Mouse (Mus musculus) left cerebral cortex, adult 8-10 months (tissue): ENCODE results near the gene Slc7a1. TPM values are rescaled to one million over a fixed set of nuclear protein-coding genes. Genes with fewer than 3 reads are reported as not detected.
A peak's percentile ranks its signal among the peaks of the same experiment; 100 is the strongest.

Source experiments
- DNase-seq, 2 experiments: peaks; one replicate each; pipeline ENCODE4 v3.0.0; 2022; ENCODE audit warnings: low spot score in 2 of 2
- total RNA-seq, 4 experiments: library from RNA; stranded (reverse); gene quantifications; 2 replicates each; pipeline ENCODE4 v1.2.4; 2022

Slc7a1 gene
- total RNA-seq = 10 to 100 TPM; 23.7 to 27.8 (median 27.4) TPM

DNA sequence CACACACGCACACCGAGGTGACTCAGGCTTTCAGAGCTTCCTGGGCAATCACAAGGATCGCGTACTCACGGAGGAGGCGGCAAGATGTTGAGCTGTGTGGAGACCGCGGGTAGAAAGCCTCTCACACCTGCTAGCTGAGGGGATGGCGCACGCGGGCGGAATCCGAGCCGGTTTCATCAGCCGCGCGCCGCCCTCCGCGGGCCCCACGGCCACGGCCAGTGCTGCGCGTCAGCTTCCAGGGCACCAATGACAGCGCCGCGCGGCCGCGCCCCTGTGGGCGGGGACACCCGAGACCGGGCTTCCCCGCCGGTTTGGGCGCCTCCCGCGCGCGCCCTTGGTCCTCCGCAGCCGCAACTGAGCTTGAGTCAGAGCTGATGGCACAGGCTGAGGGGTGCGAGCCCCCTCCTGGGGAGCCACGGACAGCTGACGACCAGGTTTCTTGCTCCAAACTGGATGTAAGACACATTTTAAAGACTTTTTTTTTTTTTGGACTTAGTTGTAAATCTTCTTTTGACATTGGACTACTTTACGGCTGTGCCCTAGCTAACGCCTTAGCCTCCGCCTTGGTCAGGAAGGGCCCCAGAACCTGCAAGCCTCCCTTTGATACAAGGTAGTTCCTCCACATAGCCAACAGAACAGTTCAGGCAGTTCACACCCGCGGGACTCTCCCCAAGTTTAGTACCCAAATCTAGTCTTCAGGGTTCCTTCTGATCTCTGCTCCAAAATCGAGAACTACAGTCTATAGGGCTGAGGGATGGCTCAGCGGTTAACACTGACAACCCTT is at the start of gene Slc7a1:
Gene Slc7a1 (minus strand): TSS at position 245 of the 784 bp plus-strand sequence.
- peak; percentile 74 to 90 for DNase-seq

DNA sequence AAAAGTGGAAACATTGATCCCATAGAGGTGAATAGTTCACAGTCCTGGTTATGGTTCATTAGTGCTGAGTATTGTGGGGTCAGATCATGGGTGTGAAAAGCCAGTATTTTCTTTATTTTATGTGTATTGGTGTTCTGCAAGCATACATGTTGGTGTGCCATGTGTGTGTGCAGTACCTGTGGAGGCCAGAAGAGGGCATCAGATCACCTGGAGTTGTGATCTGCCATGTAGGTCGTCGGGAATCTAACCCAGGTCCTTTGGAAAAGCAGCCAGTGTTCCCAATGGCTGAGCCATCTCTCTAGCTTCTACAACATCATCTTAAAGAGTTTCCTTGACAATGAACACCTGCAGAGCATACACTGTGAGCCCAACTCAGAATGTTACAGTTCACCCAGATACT is 45.3 kb upstream of the Slc7a1 start:
- DNase-seq = no peak

DNA sequence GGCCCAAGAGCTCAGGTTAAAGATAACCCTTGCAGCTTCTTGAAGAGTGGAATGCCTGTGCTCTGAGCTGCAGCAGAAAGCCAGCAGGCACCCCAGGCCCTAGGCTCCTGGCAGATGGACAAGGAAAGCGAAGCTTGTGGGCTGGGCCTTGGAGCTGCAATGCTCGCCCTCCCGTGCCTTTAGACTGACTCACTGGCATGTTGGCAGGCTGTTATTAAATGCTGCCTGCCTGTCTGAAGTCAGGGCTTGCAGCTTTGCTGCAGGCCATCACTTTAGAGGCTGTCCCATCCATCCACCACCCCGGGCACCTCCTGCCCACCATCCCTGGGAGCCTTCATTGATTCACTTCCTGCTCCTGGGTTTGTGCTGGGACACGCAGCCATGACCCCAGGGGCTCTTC is 44.0 kb upstream of the Slc7a1 start:
- no peak for DNase-seq

DNA sequence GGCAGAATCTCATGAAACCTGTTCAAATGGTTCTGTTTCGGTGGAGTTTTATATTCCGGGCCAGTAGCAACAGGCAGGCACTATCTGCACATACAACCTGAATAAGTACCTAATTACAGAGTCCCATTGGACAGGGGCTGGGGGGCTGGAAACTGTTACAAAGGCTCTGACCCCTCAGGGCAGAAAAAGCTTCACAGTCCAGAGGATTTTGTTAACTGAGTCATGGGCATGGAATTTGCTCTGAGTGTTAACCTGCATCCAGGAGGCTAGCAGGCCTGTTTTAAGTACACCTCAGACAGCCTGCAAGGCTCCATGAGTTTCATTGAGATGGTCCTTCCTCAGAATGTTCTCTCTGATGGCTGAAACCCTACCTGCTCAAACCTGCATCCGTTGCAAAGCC is 36.0 kb upstream of the Slc7a1 start:
- DNase-seq = no peak

DNA sequence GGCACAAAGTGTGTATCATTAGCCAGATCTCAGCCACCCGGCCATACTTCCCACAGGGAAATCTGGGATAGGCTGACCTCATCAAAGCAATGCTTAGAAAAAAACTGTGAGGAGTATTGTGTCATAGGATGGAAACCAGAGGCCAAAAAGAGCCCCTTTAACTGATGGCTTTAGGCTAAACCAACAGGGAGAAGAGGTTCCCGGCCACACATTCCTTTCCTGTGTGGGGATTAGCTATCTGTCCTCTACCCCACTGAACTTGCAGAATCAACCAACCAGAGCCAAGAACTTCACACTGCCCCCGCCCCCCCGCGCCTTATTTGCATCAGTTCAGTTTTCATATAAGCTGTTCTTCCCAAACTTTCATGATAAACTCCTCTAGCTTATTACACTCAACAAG is 32.4 kb upstream of the Slc7a1 start:
- no peak for DNase-seq

DNA sequence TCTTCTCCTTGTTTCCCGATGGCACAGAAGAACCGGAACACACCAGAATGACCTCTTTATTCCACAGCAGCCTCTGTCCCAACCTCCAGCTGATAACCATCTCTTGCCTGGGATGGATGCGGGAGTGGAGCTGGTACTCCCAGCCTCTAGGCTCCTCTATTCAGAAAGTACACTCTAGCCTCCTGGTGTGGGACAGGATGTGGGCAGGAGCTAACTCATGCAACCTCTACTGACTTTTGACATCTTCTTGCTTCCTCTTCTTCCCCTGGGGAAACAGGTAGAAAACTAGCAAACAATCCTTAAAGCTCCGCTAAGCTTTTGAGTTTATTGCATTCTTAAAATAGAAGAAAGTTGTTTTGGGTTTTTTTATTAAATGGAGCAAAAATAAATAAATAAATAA is 29.1 kb upstream of the Slc7a1 start:
- DNase-seq = no peak

DNA sequence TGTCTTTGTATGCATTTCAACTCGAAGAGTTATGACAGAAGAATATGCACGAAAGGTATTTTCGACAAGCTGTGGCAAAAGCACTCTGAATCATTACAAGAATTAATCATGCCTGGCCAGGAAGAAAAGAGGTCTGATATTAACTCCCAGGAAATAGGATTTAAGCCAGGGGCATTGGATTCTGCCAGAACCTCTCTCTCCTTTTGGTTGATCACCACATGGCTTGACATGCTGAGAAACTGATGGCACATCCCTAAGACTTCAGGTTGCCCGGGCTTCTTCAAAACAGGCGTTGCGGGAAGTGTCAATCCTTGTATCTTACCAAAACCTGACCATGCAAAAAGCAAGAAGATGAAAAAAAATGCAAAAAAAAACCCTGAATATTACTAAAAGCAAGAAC is 25.4 kb upstream of the Slc7a1 start:
- no peak for DNase-seq

DNA sequence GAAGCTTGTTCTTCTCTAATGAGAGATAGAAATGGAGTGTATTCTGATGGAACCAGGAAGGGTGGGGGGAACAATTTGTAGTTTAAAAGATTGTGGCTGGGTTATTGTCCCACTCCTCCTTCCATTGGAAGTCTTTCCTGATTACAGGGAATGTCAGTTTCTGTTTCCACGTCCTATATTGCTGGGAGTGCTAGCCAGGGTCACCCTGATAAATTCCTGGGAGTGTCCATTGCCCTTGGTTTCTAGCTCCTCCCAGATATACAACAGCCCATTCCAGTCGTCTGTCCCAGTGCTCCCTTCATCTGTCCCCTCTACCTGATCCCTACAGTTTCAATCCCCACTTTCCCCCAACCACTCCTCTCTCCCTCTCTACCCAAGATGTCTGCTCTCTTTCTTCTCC is 21.6 kb upstream of the Slc7a1 start:
- DNase-seq = no peak

DNA sequence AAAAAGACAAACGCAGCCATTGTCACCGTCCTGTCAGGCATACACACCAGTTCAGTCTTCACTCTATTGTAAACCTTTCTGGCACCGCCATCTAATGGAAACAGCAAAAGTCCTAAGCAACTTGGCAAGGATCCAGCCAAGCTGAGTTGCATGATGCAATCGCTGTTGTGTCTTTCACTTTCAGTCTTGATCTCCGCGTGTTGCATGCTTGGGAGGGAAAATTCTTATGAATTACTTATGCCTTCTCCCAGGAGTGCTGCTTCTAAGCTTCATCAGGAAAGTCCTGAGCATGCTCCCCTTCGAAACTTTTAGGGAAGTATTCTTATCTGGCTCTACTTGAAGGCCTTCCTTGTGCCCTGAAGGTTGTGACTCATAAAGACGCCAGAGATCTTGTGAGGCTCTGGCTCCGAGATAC is 19.4 kb upstream of the Slc7a1 start:
- no peak for DNase-seq

DNA sequence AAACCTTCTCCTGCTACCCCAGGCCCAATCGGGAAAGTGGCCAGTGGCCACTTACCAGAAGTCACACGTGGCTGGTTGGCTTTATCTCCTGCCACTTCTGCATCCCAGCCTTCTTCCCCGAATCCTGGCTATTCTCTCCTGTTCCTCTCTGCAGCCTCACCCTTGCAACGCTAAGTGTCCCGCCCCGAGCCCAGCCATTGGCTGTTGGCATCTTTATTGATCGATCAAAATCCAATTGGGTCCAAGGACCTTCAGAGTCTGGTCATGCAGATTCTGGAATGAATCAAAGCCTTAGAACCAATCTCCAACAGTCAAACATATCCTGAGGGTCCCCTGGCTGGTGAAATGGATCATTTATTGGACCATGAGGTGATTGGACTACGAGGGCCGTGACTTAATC is 18.7 kb upstream of the Slc7a1 start:
- DNase-seq = no peak

DNA sequence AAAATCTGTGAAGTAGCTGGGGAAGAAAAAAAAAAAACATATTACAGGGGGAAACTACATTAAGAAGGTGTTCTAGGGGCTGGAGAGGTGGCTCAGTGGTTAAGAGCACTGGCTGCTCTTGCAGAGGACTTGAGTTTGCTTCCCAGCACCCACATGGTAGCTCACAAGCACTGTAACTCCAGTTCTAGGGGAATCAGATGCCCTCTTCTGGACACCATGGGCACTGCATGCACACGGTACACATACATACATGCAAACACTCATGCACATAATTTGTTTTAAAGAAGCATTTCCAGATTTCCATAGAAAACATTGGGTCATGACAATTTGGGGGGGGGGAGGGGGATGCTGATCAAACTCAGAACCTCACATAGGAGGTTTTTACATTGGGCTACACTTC is 18.1 kb upstream of the Slc7a1 start:
- no peak for DNase-seq

DNA sequence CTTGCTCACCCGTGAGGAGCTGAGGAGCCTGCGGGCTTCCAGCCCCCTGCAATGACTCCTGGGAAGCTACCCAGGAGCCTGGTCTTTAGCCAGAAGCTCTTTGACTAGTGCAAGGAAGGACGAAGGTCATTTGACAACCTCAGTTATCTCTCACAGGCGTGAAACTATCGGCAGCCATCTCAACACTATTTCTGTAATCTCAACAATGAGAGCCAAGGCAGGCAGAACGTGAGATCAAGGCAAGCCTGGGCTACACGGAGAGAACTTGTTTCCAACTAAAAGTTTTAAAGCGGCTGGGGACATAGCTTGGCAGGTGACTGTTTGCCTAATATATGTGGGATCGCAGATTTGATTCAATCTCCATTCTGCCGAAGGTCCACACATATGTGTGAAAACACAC is 16.8 kb upstream of the Slc7a1 start:
- DNase-seq = no peak

DNA sequence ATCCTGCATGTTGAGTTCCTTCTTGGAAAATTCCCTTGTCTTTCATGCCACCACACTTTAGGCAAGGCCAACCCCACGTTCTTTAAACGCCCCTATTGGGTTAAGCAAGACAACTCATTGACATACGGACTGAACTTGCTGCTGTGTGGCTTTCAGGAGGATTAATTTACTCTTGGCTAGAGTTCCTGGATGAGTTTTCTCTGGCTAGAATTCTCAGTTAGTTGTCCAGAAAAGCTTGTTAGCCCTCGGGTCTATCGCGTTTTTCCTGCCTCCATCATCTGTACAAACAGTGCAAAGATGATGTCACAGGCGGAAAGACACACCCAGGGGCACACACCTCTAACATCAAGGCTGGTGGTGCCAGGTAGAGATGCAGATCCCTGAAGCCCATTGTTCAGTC is 14.5 kb upstream of the Slc7a1 start:
- DNase-seq = no peak

DNA sequence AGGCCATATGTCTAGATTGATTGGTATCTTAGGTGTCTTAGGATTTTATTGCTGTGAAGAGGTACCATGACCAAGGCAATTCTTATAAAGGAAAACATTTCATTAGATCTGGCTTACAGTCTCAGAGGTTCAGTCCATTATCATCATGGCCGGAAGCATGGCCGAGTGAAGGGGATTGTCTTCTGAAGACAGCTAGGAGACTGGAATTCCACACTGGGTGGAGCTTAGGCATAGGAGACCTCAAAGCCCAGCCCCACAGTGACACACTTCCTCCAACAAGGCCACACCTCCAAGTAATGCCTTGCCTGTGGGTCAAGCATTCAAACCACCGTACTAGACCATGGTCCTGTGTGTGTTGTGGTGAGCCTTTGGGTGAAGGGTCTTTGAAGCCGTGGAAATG is 12.8 kb upstream of the Slc7a1 start:
- no peak for DNase-seq

DNA sequence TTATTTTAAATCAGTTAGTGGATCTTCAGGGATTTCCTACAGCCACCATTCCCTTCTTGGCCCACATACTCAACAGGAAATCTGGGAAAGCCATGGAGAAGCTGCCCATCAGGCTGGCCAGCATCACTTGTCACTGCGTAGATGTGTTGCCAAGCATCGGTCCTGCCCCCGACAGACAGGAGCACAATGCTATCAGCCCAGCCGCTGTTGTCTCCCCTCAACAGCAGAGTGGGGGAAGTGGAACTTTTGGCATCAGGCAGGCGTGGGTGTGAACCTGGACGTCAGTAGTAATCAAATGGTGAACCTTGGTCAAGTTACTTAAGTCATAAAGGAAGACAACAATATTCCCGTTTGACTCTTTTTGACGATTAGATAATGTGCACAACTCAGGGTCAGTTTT is 9.8 kb upstream of the Slc7a1 start:
- no peak for DNase-seq

DNA sequence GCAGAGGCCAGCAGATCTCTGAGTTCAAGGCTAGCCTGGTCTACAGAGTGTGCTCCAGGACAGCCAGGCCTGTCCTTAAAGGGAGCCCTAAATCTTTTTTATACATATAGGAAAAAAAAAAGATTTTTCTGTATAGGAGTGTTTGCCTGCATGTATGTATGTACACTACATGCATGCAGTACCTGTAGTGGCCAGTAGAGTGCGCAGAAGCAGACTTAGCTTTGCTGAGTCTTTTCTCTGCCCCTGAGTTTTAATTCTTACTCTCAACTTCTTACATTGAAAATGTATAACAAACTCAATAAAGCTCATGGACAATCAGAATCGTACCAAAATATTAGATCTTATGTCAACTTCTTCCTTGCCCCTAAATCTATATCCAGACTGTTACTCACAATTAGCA is 7.2 kb upstream of the Slc7a1 start:
- no peak for DNase-seq

DNA sequence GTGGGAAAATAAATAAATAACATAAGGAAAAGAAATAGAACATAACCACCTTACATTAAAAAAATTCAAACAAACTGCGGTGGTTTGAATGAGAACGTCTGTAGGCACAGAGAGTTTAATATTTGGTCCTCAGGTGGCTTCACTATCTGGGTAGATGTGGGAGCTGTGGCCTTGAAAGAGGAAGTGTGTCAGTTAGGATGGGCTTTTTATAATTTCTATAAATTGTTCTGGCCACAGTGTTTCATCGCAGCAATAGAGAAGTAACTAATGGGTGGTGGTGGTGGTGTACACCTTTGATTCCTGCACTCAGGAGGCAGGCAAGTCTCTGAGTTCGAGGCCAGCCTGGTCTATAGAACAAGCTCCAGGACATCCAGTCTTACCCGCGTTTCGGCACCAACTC is 4.8 kb upstream of the Slc7a1 start:
- no peak for DNase-seq

DNA sequence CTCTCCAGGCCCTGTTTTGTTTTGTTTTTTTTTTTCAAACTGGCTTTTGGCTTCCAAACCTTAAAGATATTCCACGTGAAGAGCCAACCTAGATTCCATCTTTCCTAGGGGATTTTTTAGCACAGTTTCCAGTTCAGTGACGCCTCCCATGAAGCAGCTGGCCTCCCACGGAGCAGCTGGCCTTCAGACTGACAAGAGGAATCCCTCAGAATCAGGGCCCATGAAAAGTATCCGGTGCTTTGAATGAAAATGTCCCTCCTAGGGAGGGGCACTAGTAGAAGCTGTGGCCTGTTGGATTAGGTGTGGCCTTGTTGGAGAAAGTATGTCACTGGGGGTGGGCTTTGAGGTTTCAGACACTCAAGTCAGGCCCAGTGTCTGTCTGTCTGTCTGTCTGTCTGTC is 2.9 kb upstream of the Slc7a1 start:
- DNase-seq = peak in 1 of 2 experiments; percentile 23

DNA sequence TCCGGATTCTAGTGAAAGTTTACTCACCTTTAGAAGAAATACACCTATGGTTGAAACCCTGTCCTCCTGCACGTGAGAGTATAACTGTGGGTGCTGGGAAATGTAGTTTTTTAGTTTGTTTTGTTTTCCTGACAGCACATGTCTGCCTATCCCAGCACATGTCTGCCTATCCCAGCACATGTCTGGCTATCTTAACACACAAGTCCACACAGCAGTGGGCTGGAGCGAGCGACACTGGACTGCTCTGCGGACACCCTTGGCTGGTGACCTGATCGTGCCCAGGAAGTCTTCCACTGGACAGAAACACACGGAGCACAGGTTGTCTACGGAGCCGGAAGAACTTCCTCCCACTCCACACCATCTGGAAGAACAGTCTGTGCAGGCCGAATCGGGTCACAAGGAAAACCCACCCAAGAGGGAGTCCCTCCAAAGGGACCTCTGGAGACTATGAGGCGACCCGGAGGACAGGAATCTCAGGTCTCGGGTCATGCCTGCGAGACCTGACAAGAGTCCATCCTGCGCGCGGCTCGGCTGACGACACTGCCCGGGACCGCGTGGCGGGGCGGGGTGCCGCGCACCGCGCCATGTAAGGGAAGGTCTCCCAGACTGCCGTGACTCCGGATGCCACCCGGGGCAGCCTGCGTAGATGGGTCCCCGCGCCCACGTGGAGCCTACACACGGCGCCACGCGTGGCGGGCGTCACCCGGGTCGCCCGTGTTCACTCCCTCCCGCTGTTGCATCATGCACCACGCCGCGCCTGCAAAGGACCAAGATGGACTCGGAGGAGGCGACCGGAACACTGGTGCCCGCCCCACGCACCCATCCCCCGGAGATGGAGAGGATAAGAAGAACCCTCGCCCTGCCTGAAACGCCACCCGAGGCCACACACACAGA is 691 bp downstream of the Slc7a1 start:
- peak; percentile 26 to 38 for DNase-seq

DNA sequence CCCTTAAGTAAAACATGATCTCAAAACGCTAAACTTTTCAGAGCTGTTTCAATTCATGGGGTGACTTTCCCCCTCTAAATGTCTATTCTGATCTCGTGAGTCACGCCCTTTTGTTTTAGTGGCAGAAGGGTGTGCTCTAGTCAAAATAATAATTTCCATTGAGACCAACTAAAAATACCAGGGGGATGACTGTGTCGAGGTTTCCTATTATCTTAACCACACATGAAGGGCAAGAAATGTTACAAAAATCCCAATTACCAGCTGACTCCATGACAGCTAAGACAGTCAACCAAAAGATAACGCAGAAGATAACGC is 1.3 kb downstream of the Slc7a1 start:
- DNase-seq = no peak

DNA sequence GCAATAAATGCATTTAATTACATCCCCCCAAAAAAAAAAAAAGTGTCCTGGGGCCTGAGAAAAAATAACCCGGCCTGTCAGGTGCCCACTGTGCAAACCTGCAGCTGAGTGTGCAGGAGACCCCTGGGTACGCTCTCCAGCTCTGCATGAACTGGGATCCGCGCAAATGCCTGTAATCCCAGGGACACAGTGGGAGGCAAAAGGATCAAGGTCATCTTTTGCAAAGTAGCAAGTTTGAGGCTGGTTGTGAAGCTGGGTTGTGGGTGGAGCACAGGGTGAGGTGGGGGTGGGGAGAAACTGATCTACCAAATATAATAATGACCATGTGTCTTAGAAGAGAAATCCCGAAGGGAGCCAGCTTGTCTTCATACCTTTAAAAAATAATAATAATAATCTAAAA is 1.8 kb downstream of the Slc7a1 start:
- DNase-seq = no peak

DNA sequence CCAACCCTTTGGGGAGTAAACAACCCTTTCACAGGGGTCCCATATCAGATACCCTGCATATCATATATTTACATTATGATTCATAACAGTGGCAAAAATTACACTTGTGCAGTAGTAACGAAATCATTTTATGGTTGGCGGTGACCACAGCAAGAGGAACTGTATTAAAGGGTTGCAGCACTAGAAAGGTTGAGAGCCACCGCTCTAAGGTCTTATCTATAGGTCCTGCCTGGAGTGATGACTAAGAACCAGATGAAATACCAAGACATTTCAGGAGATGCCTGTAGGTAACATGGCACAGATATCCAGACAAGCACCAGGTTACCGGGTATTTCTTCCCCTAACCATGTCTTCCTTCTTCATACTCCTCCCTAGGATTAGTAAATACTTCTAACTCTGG is 2.3 kb downstream of the Slc7a1 start:
- DNase-seq = no peak

DNA sequence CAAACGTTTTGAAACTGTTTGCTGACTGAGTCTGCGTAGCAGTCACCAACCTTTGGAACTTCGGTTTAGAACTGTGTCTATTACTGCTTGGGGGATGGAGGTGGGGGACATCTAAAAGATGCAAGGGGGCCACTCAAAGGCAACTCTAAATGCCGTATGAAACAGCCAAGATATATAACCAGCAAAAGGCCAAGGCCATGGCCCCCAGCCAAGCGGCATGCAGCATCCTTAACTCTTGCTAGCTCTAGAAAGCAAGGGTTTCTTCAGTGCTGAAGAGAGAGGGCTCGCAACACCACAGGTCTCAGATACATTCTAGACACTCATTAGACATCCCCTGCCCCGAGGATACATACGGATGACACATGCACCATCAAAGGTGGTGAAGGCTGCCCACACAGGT is 6.4 kb downstream of the Slc7a1 start:
- DNase-seq = no peak
